Mouse (Mus musculus) embryonic fibroblast, embryonic 13.5 days (primary cell): ENCODE results near the gene Fam213b.

Source experiments
- CTCF ChIP-seq: IDR thresholded peaks from 2 replicates; pipeline ENCODE4 v1.5.1; 2011; ENCODE audit warnings: mild to moderate bottlenecking, control low read depth, low read length, moderate library complexity, borderline replicate concordance; ENCODE audit not compliant: insufficient read depth
- POLR2A ChIP-seq: IDR thresholded peaks from 2 replicates; pipeline ENCODE4 v1.6.1; 2011; ENCODE audit warnings: low read depth, mild to moderate bottlenecking, control low read depth, low read length, moderate library complexity

DNA sequence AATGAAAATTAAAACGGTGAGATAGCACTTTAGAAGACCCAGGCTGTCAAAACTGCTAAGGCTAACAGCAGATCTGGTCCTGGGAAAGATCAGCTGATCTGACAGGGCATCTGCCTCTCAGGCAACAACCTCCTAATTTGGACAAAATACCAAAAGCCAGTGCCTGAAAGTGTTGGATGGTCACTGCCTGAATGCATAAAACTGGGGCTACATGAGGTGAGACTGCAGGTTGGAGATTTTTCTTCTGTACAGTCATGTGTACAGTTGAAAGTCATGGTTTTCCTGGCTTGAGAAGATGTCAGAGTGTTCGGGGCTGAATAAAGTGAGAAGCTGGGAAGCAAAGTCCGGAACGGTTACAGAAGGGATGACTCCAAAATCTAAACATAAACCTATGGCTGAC, 45.1 kb downstream of the Fam213b start:
- TF ChIP-seq CTCF: no peak
- no peak for TF ChIP-seq POLR2A
